Mouse (Mus musculus) midbrain, embryonic 14.5 days (tissue): ENCODE measurements at regions not wholly inside any gene's neighbourhood (a gene's known extent, or its start where the extent isn't known, plus 50 kb on each side); places are given as distances from the start of the nearest gene placed in this dataset.

ENCODE experiments used
- ATAC-seq: fragments of 200-750 bp; cut with Nextera tagmentation; 2 replicates; pipeline ENCODE4 v1.8.0; 2017; ENCODE audit warnings: moderate number of reproducible peaks, moderate library complexity; ENCODE audit not compliant: low FRiP score, low TSS enrichment
- DNase-seq: peaks from one replicate; pipeline ENCODE4 v3.0.0-alpha.2; 2015
- H3K27ac ChIP-seq: fragments of 300-500 bp; sonication (generic); replicated peaks from 2 replicates; pipeline ENCODE4 v1.5.1; 2014; ENCODE audit warnings: mild to moderate bottlenecking, low read depth, low read length, moderate library complexity
- H3K27me3 ChIP-seq: fragments of 300-500 bp; sonication (generic); 2 replicates; pipeline ENCODE4 v1.6.1; 2014; ENCODE audit warnings: low read length, control low read depth, mixed read lengths; ENCODE audit not compliant: control insufficient read depth, insufficient read depth
- H3K36me3 ChIP-seq: fragments of 300-500 bp; sonication (generic); 2 replicates; pipeline ENCODE4 v1.6.1; 2014; ENCODE audit warnings: low read length, control low read depth; ENCODE audit not compliant: control insufficient read depth, insufficient read depth
- H3K4me1 ChIP-seq: fragments of 300-500 bp; sonication (generic); 2 replicates; pipeline ENCODE4 v1.6.1; 2014; ENCODE audit warnings: mild to moderate bottlenecking, antibody characterized with exemption, low read length, control low read depth; ENCODE audit not compliant: control insufficient read depth, insufficient read depth
- H3K4me2 ChIP-seq: fragments of 300-500 bp; sonication (generic); 2 replicates; pipeline ENCODE4 v1.6.1; 2014; ENCODE audit warnings: mild to moderate bottlenecking, low read length, moderate library complexity
- H3K4me3 ChIP-seq: fragments of 300-500 bp; sonication (generic); replicated peaks from 2 replicates; pipeline ENCODE4 v1.5.1; 2014; ENCODE audit warnings: low read depth, low read length
- H3K9ac ChIP-seq: fragments of 300-500 bp; sonication (generic); replicated peaks from 2 replicates; pipeline ENCODE4 v1.6.1; 2014; ENCODE audit warnings: mild to moderate bottlenecking, low read length, moderate library complexity
- H3K9me3 ChIP-seq: fragments of 300-500 bp; sonication (generic); 2 replicates; pipeline ENCODE4 v1.6.1; 2016; ENCODE audit warnings: low read length, control low read depth, mixed read lengths; ENCODE audit not compliant: control insufficient read depth
- WGBS: fragments of 180-500 bp; shearing (Covaris S2); extraction: QIAGEN DNeasy Blood & Tissue Kit; methylation state at CpG from one replicate; pipeline ENCODE4 v1.1.7; 2014; 5-methylcytosine and 5-hydroxymethylcytosine counted together

GRCm38 (mm10) chr17:51903885-51904284 lies 70.8 kb upstream of the Satb1 start:
- H3K4me2 ChIP-seq, result no peak overlapping the region

DNA sequence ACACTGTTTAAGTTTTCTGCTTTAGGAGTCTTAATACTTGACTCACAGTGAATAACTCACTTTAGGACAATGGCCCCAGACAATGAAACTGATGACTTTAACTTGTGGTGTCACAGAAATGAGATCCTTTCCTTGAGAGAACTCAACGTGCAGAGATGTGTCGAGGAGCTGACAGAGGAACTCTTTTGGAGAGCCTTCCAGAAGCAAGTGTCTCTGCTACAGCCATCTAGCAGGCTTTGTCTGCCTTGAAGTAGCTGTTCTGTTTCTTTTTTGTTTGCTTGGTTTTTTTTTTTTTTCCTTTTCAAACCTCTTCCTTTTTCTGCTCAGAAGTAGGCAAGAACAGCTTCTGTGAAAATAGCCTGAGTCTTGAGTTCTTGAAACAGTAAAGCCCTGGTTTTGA lies 66.3 kb upstream of the Satb1 start:
- Histone ChIP-seq H3K27ac (no peak overlapping the region), H3K36me3 (no peaks in the 10 kb centered on the region), H3K27me3 (no peaks in the 10 kb centered on the region), H3K4me2 (no peak overlapping the region), H3K9me3 (no peaks in the 10 kb centered on the region), H3K4me3 (no peak overlapping the region), H3K9ac (no peak overlapping the region), H3K4me1 (no peaks in the 10 kb centered on the region)
- 70% methylated on average over 2 of the region's 2 CpGs for WGBS
- DNase-seq (no peak), ATAC-seq (no peak)

More at GRCm38 (mm10) chr17:51903885-51904284, 70.8 kb upstream of the Satb1 start:
- no peaks in the 10 kb centered on the region for H3K4me1 ChIP-seq
- H3K36me3 ChIP-seq, result no peaks in the 10 kb centered on the region
- H3K9me3 ChIP-seq, result no peaks in the 10 kb centered on the region
- ATAC-seq (no peak), DNase-seq (no peak)
- no peaks in the 10 kb centered on the region for H3K27me3 ChIP-seq
- H3K4me3 ChIP-seq, result no peak overlapping the region
- H3K27ac ChIP-seq, result no peak overlapping the region
- 83% methylated on average over 3 of the region's 3 CpGs for WGBS
- no peak overlapping the region for H3K9ac ChIP-seq

GRCm38 (mm10) chr17:51896160-51896559 lies 63.1 kb upstream of the Satb1 start:
- H3K9me3 ChIP-seq, result no peaks in the 10 kb centered on the region
- WGBS, result 88% methylated on average over 3 of the region's 3 CpGs
- H3K4me3 ChIP-seq, result no peak overlapping the region
- DNase-seq (no peak), ATAC-seq (no peak)
- no peak overlapping the region for H3K9ac ChIP-seq
- no peak overlapping the region for H3K27ac ChIP-seq
- H3K4me2 ChIP-seq, result no peak overlapping the region
- H3K27me3 ChIP-seq, result no peaks in the 10 kb centered on the region
- H3K36me3 ChIP-seq, result no peaks in the 10 kb centered on the region
- H3K4me1 ChIP-seq, result no peaks in the 10 kb centered on the region

DNA sequence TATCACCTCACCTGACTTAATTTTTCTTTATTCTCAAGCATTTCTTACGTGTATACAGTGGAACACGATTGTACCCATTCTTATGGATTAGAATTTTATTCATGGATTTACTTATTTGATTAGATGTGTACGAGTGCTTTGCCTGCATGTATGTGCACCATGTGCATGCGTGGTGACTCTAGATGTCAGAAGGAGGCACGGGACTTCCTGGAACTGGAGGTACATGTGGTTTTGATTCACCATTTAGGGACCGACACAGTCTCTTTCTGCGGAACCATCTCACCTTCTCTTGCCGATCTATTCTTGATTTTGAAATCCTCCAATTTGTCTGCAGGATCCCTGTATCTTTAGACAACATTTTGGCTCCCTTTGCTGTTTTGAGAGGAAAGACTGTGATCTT lies 61.2 kb upstream of the Satb1 start:
- DNase-seq, result no peak
- WGBS, result 92% methylated on average over 8 of the region's 8 CpGs
- Histone ChIP-seq H3K4me1 (no peaks in the 10 kb centered on the region), H3K4me2 (no peak overlapping the region), H3K27me3 (no peaks in the 10 kb centered on the region), H3K9ac (no peak overlapping the region), H3K27ac (no peak overlapping the region), H3K36me3 (no peaks in the 10 kb centered on the region), H3K9me3 (no peaks in the 10 kb centered on the region), H3K4me3 (no peak overlapping the region)
- no peak for ATAC-seq

- DNase-seq (no peak), ATAC-seq (no peak)
- Histone ChIP-seq H3K4me2 (no peak overlapping the region), H3K27me3 (no peaks in the 10 kb centered on the region), H3K27ac (no peak overlapping the region), H3K4me3 (no peak overlapping the region), H3K36me3 (no peaks in the 10 kb centered on the region), H3K9ac (no peak overlapping the region), H3K4me1 (no peaks in the 10 kb centered on the region), H3K9me3 (no peaks in the 10 kb centered on the region)
- 85% methylated on average over 3 of the region's 3 CpGs for WGBS
Observed at GRCm38 (mm10) chr17:51892856-51893255, 59.8 kb upstream of the Satb1 start.

GRCm38 (mm10) chr17:51892159-51892558 lies 59.1 kb upstream of the Satb1 start:
- WGBS, result 72% methylated on average over 4 of the region's 4 CpGs
- Histone ChIP-seq H3K9ac (no peak overlapping the region), H3K4me1 (no peaks in the 10 kb centered on the region), H3K27me3 (no peaks in the 10 kb centered on the region), H3K4me3 (no peak overlapping the region), H3K9me3 (no peaks in the 10 kb centered on the region), H3K4me2 (no peak overlapping the region), H3K27ac (no peak overlapping the region), H3K36me3 (no peaks in the 10 kb centered on the region)
- ATAC-seq (no peak), DNase-seq (no peak)
